8 mouse cellular contexts compared by ENCODE assay signal in genomic region chr19:43630466-43631251, GRCm38 (mm10). TPM values are rescaled to one million over a fixed set of nuclear protein-coding genes. Genes with fewer than 3 reads are reported as not detected.
A peak's percentile ranks its signal among the peaks of the same experiment; 100 is the strongest.
DNase-seq lines count a peak whose midpoint lies in the region; ATAC-seq and TF ChIP-seq lines count a peak whose summit lies in the region.

No protein-coding gene starts in this region.

- H3K27me3 ChIP-seq in hindbrain, embryonic 14.5 days (ENCODE audit: control insufficient read depth, insufficient read depth, low read length), result no peaks in the 10 kb centered on the region
- peaks cover 9% of the 10 kb centered on the region; the same call in 1 of the 2 replicates for H3K27me3 ChIP-seq in hindbrain, embryonic 13.5 days
- H3K27me3 ChIP-seq in spleen, adult 2 months (ENCODE audit: control insufficient read depth, insufficient read depth, low read length), result no peaks in the 10 kb centered on the region

- DNase-seq in hindbrain, embryonic 14.5 days (ENCODE audit: low spot score), result peak; percentile 85
- DNase-seq in brain, embryonic 14.5 days (ENCODE audit: low read depth), result peak; percentile 88
- DNase-seq in fibroblast of lung, adult 2 months (ENCODE audit: low read depth), result peak; percentile 82
- peak; percentile 88 for DNase-seq in heart, postnatal 4 days
- peak; percentile 66 for DNase-seq in left cerebral cortex, adult 11 months (ENCODE audit: low spot score)
- peak; percentile 78 to 87 for DNase-seq in lung, postnatal 4 days
- peak; percentile 70 to 74 for DNase-seq in spleen, adult 2 months (ENCODE audit: low read depth in 1 of 2, low spot score in 2 of 2)

- H3K36me3 ChIP-seq in hindbrain, embryonic 14.5 days (replicated peaks; ENCODE audit: control insufficient read depth, insufficient read depth), result no peaks in the 10 kb centered on the region
- H3K36me3 ChIP-seq in hindbrain, embryonic 13.5 days, result no peaks in the 10 kb centered on the region
- no peaks in the 10 kb centered on the region for H3K36me3 ChIP-seq in spleen, adult 2 months (ENCODE audit: control insufficient read depth, insufficient read depth, low read length)

- H3K27ac ChIP-seq in hindbrain, embryonic 14.5 days, result no peak overlapping the region
- H3K27ac ChIP-seq in hindbrain, embryonic 13.5 days, result no peak overlapping the region
- H3K27ac ChIP-seq in spleen, adult 2 months (ENCODE audit: insufficient read depth, low read length), result no peak overlapping the region

- ATAC-seq in hindbrain, embryonic 14.5 days (ENCODE audit: low FRiP score), result no peak
- no peak for ATAC-seq in hindbrain, embryonic 13.5 days (ENCODE audit: low FRiP score)

- H3K9ac ChIP-seq in hindbrain, embryonic 14.5 days, result no peak overlapping the region
- no peak overlapping the region for H3K9ac ChIP-seq in hindbrain, embryonic 13.5 days

- no peak overlapping the region for H3K4me3 ChIP-seq in hindbrain, embryonic 14.5 days (replicated peaks; ENCODE audit: low read length)
- H3K4me3 ChIP-seq in hindbrain, embryonic 13.5 days, result no peak overlapping the region
- no peak overlapping the region for H3K4me3 ChIP-seq in spleen, adult 2 months (ENCODE audit: extremely low read depth, insufficient read depth, insufficient read length)

- no peak overlapping the region for H3K4me2 ChIP-seq in hindbrain, embryonic 14.5 days (replicated peaks)
- no peak overlapping the region for H3K4me2 ChIP-seq in hindbrain, embryonic 13.5 days

- WGBS in hindbrain, embryonic 14.5 days, result 32% methylated on average over 12 of the region's 12 CpGs
- WGBS in hindbrain, embryonic 13.5 days, result 32% methylated on average over 12 of the region's 12 CpGs
- 31% methylated on average over 12 of the region's 12 CpGs for WGBS in spleen, adult 2 months

- H3K9me3 ChIP-seq in hindbrain, embryonic 14.5 days (ENCODE audit: control insufficient read depth, low read length), result no peaks in the 10 kb centered on the region
- no peaks in the 10 kb centered on the region for H3K9me3 ChIP-seq in hindbrain, embryonic 13.5 days

- no peaks in the 10 kb centered on the region for H3K4me1 ChIP-seq in hindbrain, embryonic 14.5 days (replicated peaks; ENCODE audit: control insufficient read depth, insufficient read depth, low read length)
- peaks cover 10% of the 10 kb centered on the region for H3K4me1 ChIP-seq in hindbrain, embryonic 13.5 days (replicated peaks)
- no peaks in the 10 kb centered on the region; the same call in 1 of the 2 replicates for H3K4me1 ChIP-seq in spleen, adult 2 months (ENCODE audit: control insufficient read depth, insufficient read depth, insufficient read length)

- TF ChIP-seq CTCF in brain, embryonic 14.5 days (IDR thresholded peaks at IDR 0.05; ENCODE audit: borderline replicate concordance, extremely low read depth, insufficient read depth, insufficient read length), result peak; percentile 91
- peak; percentile 94; the same call in 1 of the 2 replicates for TF ChIP-seq CTCF in spleen, adult 2 months (IDR thresholded peaks at IDR 0.05; ENCODE audit: extremely low read depth, insufficient read depth, insufficient read length, insufficient replicate concordance)

- TF ChIP-seq POLR2A in brain, embryonic 14.5 days (IDR thresholded peaks at IDR 0.05; ENCODE audit: borderline replicate concordance, extremely low read depth, insufficient read depth, insufficient read length, poor library complexity, severe bottlenecking), result no peak
- TF ChIP-seq POLR2A in spleen, adult 2 months (IDR thresholded peaks at IDR 0.05; ENCODE audit: low read depth, low read length), result no peak

RNA-seq across cellular contexts. Expression of gene Nkx2-3, which starts 18.5 kb away (rescaled TPM):
- not detected in 2 replicates for polyA plus RNA-seq in hindbrain, embryonic 14.5 days (2014; fragmentation: Nextera tagmentation; extraction: Ambion mirVana)
- polyA plus RNA-seq in hindbrain, embryonic 13.5 days (2015; fragmentation: Nextera tagmentation; extraction: Ambion mirVana), result 0.18 TPM in 1 of 2 replicates, not detected in the other
- 0.90 and 1.4 TPM in 2 replicates for polyA plus RNA-seq in brain, embryonic 14.5 days (2012; rRNA removed)
- total RNA-seq in heart, postnatal 4 days (2021), result not detected
- 7.4 and 11.6 TPM in 2 replicates for polyA plus RNA-seq in spleen, adult 2 months (2012; rRNA removed)

RNA-seq across cellular contexts. Expression of gene Slc25a28, which starts 44.0 kb away (rescaled TPM):
- polyA plus RNA-seq in hindbrain, embryonic 14.5 days (2014; fragmentation: Nextera tagmentation; extraction: Ambion mirVana), result 14.2 and 14.9 TPM in 2 replicates
- 14.0 and 15.1 TPM in 2 replicates for polyA plus RNA-seq in hindbrain, embryonic 13.5 days (2015; fragmentation: Nextera tagmentation; extraction: Ambion mirVana)
- polyA plus RNA-seq in brain, embryonic 14.5 days (2012; rRNA removed), result 73.8 and 98.7 TPM in 2 replicates
- total RNA-seq in heart, postnatal 4 days (2021), result 10 to 100 TPM; 23.3 to 24.0 TPM
- polyA plus RNA-seq in spleen, adult 2 months (2012; rRNA removed), result 56.4 and 76.9 TPM in 2 replicates

RNA-seq across cellular contexts. Expression of gene Entpd7, which starts 58.8 kb away (rescaled TPM):
- 11.9 and 13.0 TPM in 2 replicates for polyA plus RNA-seq in hindbrain, embryonic 14.5 days (2014; fragmentation: Nextera tagmentation; extraction: Ambion mirVana)
- polyA plus RNA-seq in hindbrain, embryonic 13.5 days (2015; fragmentation: Nextera tagmentation; extraction: Ambion mirVana), result 10.1 and 10.6 TPM in 2 replicates
- polyA plus RNA-seq in brain, embryonic 14.5 days (2012; rRNA removed), result 7.2 and 10.1 TPM in 2 replicates
- 1 to 10 TPM; 6.5 to 6.9 TPM for total RNA-seq in heart, postnatal 4 days (2021)
- polyA plus RNA-seq in spleen, adult 2 months (2012; rRNA removed), result 3.5 and 4.6 TPM in 2 replicates
